Mouse (Mus musculus) lung, postnatal 10 days (tissue): ENCODE measurements around the gene Fgf6.

Experiments used
- DNase-seq: peaks from one replicate; pipeline ENCODE4 v3.0.0; 2021

Fgf6 gene

DNA sequence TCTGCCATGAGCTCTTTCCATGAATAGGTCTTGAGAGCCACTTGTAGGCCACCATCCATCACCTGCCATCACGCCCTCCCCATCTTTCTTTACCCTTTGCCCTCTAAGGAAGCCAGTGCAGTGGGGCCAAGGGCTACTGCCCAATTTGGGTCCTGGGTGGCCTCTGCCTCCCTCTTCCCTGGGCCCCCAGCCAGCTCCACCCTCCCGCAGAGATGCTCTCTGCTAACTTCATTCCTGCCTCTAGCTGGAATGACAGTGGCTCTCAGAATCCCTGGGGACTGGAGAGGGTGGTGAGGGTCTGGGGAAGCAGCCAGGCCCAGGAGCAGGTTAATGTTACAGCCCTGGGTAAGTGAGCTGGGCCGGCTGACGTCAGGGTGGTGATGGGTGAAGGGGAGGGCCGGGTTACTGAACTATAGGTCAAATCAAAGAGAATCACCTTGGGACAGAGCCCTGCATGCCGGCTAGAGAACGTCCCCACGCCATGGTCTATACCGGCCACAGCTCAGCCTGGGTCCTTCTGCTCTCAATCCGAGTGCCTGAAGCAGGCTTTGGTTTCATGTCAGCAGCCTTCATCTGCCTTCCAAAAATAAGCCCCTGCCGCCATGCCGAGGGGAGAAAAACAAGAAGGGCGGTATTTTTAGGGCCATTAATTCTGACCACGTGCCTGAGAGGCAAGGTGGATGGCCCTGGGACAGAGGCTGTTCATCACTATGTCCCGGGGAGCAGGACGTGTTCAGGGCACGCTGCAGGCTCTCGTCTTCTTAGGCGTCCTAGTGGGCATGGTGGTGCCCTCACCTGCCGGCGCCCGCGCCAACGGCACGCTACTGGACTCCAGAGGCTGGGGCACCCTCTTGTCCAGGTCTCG is at the start of gene Fgf6:
Gene Fgf6 (plus strand): TSS at position 681 of the 865 bp plus-strand sequence.
- no peak for DNase-seq

DNA sequence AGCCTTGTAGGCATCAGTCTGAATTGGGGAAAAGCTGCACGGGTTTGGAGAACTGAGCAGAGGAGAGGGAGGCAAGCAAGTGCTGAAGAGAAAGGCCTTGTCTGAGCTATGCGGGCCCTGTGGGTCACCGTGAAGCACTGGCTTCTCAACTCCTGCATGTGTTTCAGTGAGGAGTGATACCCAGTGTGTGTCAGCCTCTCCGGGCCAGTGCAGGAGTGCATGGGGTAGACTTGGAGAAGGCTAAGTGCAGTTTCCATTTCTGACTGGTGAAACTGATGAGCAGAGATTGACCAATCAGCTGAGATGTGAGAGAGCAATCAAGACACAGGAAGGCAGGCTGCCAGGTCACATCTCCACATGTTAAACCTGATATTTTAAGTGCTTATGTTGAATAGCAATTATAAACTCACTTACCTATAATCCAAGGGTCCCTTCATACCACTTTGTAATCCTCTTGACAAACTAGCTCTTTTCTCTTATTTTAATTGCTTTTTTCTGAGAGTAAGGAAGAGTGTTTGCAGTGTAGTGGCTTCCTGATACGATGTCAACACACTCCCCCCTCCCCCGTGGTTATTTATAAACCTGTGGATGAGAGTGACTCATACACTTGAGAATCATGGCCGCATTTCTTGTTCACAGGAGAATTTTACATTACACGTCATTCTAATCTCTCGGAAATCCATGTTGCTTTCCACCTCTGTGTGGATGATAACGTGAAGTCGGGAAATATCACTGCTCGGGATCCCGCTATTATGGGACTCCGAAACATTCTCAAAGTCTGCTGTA is 49.0 kb upstream of the Fgf6 start:
- DNase-seq, result no peak

DNA sequence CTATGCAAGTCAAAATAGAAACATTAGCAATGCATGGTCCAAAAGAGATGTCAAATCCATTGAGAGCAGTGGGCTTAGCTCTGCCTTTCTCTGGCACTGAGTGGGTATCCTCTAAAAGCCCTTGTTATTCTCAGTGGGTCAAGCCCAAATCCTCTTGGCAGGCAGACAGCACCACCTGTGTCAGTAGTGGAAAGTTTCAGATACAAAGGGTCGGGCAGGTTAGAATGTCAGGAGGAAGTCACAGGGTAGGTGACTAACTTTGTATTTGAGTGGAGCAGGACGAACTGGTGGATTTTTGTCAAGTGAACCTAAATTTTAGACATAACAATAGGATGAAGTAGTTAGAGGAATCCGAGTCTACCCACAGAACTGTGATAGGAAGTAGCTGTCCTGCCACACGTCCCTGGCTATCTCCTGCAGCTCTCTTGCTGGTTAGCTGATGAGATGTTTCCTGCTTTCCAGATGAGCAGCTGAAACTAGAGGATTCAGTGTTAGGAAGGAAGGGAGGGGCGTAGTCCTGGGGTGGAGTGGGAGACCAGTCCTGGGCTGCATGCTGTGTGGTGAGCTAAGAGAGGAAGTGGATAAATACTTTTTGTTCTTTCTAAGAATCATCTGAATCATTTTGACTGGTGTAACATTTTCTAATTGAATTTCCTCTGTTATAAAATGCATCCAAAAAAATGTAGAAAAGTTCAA is 33.7 kb upstream of the Fgf6 start:
- peak; percentile 24 for DNase-seq

DNA sequence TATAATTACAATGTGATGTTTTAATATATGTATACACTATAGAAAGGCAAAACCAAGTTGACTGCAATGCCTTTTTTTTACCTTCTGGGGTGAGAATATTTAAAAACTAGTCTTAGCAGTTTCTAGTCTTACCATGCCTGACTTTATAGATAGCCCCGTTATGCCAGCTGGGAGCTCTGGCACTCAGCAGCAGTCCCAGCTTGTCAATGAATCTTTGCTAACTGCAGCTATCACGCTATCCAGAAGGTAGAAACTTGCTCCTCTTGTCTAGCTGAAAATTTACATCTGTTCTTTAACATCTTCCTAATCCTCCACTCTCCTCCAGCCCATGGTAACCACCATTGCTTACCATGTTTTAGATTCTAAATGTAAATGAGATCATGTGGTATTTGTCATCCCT is 21.7 kb upstream of the Fgf6 start:
- DNase-seq, result no peak

DNA sequence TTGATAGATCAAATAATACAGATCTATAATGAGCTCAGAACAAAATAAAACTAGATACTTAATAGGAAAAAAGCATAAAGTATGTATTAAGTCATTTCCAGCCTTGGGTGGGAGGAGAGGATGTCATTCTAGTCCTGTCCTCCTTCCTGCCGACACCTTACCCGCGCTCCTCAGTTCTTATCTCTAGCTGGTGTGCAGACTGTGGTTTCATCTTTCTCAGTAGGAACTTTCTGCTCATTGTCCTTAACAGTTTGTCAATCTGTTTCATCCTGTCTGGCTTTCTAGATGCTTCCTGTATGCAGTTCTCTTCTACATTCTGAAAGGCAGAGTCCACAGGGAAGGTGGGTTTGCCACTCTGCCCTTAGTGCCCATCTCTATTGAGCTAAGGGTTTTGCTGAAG is 19.9 kb upstream of the Fgf6 start:
- no peak for DNase-seq

DNA sequence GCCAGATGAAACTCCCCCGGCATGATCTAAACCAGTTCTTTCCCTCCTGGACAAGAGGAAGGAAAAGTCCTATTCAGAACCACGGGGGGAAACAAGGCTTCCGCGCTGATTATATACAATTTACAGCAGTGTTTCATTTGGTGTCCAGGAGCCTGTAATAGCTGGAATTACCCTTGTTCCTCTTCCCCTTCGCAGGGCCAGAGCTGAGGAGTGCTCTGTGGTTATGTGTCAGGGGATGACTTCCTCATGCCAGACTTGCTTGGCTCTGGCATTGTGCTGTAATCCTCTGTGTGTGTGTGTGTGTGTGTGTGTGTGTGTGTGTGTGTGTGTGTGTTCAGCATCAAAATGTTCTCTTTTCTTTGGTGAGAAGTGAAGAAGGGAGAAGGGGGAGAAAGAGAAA is 19.0 kb upstream of the Fgf6 start:
- DNase-seq, result peak; percentile 44

DNA sequence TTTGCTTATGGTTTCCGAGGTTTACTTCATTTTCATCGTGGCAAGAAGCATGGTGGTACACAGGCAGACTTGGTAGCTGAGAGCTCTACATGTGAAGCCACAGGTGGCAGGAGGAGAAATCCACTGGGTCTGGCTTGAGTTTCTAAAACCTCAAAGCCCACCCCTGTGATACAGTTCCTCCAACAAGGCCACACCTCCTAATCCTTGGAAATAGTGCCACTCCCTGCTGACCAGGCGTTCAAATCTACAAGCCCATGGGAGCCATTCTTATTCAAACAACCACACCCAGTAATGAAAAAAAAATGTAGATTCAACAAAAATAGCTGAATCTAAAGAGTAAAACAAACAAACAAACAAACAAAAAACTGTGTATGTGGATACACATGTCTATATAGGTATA is 9.7 kb upstream of the Fgf6 start:
- no peak for DNase-seq

DNA sequence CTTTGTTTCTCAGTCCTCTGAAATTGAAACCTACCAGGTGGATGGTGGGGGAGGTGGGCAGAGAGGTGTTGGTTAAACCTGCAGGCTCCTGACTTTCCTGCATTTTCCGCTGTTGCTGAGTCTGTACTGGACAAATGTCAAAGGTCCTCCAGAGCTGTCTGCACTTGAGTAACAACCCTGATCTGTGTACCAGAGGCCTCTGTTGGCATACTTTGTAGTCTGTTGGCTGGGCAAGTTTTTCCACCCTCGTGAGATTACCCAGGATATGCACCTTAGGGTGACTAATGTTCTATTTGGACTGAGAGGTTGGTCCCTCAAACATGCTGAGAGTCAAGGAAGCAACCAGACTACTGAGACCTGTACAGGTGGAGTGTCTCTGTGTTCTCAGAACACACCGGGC is 8.8 kb upstream of the Fgf6 start:
- DNase-seq, result no peak

DNA sequence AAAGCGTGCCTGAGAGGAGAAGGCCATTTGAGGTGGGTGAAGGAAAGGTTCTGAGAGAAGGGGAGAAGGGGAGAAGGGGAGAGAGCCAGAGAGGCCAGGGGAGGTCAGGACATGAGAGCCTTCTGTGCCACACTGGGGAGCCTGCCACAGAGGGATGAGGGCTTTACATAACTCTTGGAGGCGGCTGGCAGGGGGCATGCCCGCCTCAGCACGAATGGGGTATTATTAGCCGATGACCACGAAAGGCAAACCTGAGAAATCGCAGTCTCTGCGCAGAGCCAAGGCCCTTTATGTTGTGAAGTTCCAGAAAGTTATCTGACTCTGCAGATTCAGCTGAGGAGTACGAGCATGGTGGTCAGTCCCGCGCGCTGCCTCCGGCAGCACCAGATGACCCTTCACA is 5.4 kb upstream of the Fgf6 start:
- no peak for DNase-seq

DNA sequence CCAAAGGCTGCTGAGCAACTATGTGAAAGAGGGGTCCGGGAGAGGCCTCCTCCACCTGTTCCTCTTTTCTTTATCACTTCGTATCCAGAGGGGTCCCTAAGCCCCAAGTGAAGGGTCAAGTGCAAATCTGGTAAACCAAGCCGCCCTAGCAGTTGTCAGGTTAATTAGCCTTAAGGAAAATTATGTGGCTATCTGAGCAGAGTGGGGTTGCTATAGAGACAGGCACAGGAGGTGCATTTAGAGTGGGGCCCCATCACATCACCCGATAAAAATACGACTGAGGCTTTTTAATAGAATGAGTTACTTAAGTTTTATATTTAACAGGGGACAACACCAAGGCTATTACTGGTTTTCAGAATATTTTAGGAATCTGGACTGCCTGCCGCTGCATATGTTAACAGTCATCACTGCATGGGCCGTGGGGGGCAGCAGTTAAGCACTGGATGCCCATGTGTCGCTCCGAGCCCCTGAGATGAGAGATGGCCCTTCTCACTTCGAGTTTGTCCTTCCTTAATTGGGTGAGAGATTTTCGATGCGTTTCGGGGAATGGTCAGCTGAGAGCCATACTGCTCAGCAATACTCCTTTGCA is 3.3 kb upstream of the Fgf6 start:
- no peak for DNase-seq

DNA sequence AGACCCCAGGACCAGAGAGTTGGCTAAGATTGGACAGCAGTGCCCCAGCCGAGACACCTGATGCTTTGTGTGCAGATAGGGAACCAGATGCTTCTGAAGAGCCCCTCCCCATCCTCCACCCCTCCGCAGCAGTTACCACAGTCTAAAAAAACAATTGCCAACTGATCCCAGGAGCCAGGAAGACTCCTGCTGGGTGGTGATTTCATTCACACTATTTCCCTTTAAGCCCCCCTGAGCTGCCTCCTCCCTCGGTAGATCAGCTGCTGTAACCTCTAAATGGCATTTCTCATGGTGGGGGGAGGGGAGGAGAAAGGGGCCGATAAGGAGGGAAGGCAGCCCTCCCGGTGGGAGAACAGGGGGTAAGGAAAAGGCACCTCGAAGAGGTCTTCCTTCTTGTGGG is 3.9 kb downstream of the Fgf6 start:
- DNase-seq, result no peak

DNA sequence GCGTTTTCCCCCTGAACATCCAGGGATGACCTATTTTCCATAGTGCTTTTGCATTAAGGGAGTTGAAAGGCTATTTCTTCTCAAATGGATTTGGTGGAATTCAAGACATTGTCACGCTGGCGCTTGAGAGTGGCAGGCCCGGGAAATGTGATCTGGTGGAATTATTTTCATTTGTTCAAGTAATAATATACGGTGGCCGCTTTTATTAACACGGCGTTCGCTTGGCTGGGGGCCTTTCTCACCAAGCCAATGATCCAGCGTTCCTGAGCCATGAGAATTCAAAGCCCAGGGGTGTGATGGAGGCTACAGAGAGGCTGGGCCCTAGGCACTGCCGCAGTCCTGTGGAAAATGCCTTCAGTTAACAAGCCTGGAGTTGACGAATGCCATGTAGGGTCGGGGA is 5.0 kb downstream of the Fgf6 start:
- no peak for DNase-seq

DNA sequence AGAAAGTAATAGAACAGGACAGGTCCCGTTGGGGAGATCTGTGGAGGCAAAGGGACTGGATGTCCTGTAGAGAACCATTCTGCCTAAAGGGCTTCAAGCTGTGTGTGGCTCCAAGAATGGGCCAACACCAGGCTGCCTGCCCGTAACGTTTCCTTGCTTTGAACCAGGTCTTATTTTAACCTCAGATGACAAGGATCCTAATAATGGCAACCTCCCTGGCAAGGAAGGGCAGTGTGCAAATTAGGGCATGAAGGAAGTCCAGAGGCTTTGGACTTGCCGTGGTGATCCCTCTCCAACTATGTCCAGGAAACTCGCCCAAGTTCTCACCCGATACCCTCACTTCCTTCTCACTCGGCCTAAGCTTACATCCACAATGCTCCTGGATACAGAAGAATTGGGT is 9.4 kb downstream of the Fgf6 start:
- no peak for DNase-seq

DNA sequence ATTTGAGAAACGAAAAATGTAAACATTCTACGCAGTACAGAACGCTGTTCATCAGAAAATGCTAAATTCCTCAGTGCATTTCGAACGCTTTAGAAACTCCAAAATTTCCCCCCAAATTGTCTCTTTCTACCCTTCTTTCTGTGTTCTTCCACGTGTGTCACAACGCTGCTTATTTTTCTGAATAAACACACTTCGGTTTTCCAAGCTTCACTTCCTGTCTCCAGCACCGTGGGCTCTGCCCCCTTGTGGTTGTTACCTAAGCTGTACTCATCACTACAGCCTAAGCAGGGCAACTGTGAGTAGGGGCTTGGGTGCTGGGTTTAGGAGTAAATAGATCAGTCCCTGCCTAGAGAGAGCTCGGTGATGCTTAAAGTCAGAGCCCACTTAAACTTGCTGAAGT is 19.4 kb downstream of the Fgf6 start:
- DNase-seq, result peak; percentile 21

DNA sequence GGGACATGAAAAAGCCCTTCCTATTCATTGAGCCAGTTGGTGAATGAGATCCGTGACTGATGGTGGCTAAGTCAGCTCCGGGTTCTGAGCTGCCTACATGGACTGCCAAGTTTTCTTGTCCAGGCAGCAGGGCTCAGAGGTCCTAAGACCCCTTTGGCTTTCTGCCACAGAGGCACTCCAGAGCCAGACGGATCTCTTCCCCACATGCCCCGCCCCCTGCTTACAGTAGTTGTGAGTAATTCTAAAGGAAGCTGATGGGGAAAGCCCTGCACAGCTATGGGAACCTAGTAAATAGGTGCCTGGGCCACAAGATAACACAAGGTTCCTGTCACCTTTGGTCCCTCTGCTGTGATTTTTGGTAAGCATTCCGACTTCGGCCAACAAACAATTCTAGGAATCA is 29.5 kb downstream of the Fgf6 start:
- DNase-seq, result peak; percentile 51

DNA sequence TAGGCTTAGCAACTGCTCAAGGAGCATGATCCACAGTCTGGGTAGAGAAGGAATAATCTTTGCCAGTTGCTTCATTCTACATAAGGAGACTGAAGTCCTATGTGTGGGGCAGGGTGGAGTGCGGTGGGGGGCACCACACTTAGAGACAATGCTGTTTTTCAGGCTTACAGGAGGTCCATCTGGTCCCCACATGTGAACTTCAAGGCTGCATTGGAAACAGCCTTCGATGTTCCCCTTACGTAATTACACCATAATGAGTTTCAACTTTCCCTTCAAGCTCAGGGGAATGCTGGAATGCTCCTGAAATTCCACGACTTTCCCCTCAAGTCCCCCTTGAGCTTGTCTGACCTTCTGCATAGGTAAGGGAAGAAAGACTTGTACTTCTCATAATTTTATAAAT is 35.5 kb downstream of the Fgf6 start:
- no peak for DNase-seq

DNA sequence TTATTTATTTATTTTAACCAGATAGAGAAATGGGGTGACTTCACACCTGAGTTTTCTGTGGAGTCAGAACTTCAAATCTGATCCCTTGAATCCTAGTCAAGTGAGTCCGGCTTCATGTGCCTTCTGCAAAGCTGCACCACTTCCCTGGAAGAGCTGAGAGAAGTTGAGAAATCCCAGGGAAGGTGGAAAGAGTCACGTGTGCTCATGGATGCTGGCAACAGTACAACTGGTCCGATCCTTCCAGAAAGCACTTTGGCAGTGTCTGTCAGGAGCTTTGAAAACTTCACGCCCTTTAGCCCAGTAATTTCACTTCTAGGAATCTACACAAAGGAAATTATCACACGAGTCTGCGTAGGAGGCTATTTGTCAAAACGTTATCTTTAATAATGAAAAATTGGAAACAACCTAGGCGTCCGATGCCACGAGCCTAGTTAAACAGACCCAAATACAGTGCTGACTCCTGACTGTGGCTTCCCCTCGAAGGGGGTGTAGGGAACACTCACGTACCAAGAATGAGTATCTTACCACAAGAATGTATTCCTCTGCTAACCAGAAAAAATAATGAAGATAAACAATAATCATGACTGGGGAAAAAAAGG is 41.7 kb downstream of the Fgf6 start:
- DNase-seq, result no peak

DNA sequence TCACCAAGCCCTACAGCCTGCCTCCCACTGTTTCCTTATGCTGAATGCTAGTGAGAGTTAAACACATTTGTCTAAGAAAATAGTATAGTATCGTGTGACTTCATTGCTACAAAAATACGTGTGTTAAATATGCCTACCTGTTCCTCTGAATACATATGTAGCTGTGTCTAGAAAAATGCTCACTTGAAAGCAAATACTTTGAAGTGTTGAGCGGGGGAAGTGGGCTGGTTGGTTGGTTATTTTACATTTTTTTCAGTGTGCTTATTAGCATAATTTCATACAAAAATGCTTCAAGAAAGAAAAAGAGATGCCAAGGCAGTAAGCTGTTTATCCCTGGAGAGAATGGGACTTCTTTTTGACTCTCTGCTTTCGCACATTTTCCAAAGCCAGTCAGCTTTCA is 44.6 kb downstream of the Fgf6 start:
- no peak for DNase-seq

DNA sequence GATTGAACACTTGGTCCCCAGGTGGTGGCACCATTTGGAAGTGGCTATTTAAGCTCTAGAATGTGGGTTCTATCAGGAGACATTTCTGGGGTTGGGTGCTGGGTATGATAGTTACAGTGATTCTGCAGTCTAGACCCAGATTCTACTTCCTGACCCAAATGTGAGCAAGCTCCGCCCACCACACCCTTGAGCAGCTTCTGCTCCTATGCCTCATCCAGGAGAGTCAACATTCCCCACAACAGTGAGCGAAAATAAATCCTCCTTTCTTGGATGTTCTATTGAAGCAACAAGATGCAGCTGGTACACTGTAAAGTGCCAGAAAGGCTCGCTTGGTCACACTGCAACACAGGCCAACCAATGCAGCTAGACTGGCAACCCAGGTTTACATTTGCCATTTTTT is 48.5 kb downstream of the Fgf6 start:
- DNase-seq, result no peak

DNA sequence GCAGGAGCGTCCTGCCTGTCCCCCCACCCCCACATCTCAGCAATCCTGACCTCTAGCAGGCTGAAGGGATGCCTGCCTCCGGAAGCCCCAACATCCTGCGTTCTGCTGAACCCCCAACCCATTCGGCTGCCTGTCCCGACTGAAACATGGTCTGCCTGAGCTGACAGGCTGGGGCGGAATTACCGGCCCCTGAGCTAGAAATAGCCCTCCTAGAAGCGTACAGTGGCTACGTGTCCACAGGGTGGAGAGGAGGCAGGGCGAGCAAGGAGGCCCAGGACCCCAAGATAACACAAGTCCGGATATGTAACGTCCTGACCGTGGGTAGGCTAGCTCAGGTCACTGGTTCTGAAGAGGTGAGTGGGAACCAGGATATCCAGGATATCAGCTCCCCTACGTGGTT is 49.4 kb downstream of the Fgf6 start:
- no peak for DNase-seq

DNA sequence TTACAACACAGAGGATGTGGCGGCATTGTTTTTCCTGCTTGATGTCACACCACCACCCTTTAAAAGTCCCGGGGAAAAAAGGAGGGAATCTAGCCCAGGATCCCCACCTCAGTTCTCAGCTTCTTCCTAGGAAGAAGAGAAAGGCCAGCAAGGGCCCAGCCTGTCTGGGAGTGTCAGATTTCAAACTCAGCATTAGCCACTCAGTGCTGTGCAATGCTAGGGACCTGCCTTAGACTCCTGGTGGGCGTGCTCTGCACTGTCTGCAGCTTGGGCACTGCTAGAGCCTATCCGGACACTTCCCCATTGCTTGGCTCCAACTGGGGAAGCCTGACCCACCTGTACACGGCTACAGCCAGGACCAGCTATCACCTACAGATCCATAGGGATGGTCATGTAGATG is 57.4 kb downstream of the Fgf6 start, which contains the start of gene Fgf23:
Gene Fgf23 (plus strand): TSS at position 86 of the 400 bp plus-strand sequence.
- peak; percentile 8 for DNase-seq
